Mouse (Mus musculus) brain, embryonic 18.5 days (tissue): ENCODE results near the gene Taar8a.
"Not testable (repeated sequence)": the region's sequence is repeated elsewhere in the genome, so short reads cannot be mapped to it uniquely, and the experiment has no call there.

Source experiments
- DNase-seq: peaks from one replicate; pipeline ENCODE4 v3.0.0-alpha.2; 2012; ENCODE audit warnings: low read depth, low spot score

The Taar8a gene

GRCm38 (mm10) chr10:24076200-24076599 is at the start of gene Taar8a:
Gene Taar8a (plus strand): TSS chr10:24076500.
- not testable (repeated sequence) for DNase-seq

DNA sequence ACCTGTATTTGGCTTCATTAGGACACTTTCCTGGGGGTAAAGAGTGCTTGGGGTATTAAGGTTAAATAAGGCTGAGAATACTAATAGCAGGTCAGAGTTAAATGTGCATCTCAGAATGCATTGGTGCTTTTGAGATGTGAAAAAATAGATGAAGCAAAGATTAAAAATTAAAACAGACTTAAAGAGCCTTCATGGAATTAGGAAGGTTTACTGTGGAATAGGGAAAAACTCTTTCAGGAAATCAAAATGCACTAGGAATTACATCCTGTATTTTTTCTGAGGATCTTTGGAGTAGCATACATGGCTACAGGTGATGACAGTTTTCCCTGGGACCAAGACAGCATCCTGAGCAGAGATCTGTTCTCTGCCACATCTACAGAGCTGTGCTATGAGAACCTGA is 49.4 kb upstream of the Taar8a start, which contains the start of gene Taar7d:
Gene Taar7d, plus strand, starts transcription at position 301 of the 400 bp plus-strand sequence.
- DNase-seq, result no peak

DNA sequence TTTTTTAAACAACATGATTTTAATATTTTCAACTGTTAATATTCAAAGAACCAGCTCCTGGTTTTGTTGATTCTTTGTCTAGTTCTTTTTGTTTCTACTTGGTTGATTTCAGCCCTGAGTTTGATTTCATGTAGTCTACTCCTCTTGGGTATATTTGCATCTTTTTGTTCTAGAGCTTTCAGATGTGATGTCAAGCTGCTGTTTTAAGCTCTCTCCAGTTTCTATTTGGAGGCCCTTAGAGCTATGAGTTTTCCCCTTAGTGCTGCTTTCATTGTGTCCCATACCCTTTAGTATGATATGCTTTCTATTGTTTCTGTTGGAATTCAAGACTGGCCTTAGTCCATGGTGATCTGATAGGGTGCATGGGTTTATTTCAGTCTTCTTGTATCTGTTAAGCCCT is 45.0 kb upstream of the Taar8a start:
- DNase-seq, result no peak

- no peak for DNase-seq
These were observed 39.0 kb upstream of the Taar8a start, which contains the start of gene Taar7e for GRCm38 (mm10) chr10:24037314-24037713. Gene Taar7e (plus strand): TSS chr10:24037614.

- no peak for DNase-seq
These were observed 36.0 kb upstream of the Taar8a start for GRCm38 (mm10) chr10:24040120-24040869.

- no peak for DNase-seq
These were observed 27.1 kb upstream of the Taar8a start, which contains the start of gene Taar7f for GRCm38 (mm10) chr10:24049210-24049609. Gene Taar7f (plus strand): TSS chr10:24049510.

DNA sequence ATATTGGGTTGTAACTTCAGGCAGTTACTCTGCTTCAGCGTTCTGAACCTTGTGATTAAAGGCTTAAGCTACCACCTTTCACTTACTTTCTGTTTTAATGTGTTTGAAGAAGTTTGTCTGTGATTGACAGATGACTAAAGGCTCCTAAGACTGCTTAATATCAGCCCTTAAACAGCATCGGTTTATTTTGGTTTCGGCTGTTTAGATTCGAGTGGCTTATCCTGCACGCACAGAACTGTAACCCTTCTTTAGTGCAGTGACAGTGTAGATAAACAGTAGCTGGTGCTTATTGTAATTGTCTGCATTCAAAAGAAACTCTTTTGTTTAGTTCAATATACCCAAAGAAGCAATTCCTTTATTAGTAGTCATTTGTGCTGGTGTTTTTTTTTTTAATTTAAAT is 24.3 kb upstream of the Taar8a start:
- no peak for DNase-seq

DNA sequence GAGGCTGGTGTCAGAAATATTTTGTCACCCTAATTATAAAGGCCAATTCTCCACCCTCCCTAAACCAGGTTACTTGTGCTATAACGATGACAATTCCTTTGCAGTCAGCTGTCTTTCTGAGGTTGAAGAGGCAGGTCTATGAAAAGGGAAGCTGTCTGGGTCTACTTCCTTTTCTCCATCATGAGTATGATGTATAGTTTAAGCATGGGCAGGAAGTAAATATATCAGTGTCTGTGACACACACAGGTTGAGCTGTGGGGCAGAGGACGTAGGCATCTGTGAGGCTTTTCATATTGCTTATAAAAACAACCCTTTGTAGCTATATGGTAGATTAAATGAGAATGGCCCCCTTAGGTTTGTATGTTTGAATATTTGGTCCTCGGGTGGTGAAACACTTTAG is 17.3 kb upstream of the Taar8a start:
- no peak for DNase-seq

DNA sequence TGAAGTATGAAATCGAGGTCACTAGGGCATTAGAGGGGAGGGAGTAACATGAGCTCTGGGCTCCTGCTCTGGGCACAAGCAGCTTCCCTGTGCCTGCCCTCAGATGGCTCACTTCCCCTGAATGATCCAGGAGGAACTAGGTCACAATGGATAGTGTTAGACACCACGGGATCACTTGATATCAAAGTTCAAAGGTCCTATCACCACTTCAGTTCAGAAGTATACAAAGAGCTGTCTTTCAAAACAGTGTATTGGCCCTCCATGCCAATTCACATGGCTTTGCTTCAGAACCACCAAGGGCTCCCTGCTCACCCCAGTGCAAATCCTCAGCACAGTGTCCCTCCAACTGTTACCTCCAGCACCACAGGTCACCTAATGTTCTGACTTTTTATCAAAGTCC is 1.5 kb upstream of the Taar8a start:
- not testable (repeated sequence) for DNase-seq

DNA sequence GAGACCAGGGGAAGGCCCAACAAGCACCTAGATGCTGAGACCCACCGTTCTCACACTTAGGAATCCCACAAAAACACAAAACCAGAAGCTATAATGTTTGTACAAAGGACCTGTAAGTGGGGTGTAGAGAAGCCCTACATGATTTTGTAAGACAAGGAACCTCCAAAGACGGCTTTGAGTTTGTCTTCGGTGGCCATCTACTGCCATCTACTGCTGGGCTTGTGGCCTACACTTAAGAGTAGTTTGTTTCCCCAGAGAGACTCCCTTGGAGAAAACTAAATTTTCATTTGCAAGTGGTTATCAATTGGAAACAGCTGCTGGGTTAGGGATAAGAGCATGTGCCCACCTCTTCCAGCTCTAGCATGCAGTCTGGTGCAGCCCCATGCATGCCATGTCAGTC is 3.9 kb downstream of the Taar8a start:
- peak; percentile 8 for DNase-seq

DNA sequence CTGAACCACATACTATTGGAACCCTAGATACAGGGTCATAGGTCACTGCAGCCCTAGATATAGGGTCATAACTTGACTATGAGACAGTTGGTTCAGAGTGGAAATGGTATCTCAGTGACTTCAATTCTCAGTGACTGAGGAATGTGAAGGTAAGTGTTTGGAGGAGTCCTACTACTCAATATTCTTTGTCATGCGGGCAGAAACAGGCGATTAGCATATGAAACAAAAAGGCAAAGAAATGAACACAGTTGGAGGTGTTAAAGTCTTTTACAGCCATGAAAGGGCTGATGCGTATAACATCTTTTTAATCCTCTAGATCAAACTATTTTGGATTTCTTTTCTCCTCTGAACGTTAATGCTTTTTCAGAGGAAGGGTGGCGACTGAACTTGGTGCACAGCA is 9.6 kb downstream of the Taar8a start:
- no peak for DNase-seq

GRCm38 (mm10) chr10:24086555-24086954 is 10.3 kb downstream of the Taar8a start:
- no peak for DNase-seq

- no peak for DNase-seq
These were observed 10.9 kb downstream of the Taar8a start for GRCm38 (mm10) chr10:24087168-24087567.

DNA sequence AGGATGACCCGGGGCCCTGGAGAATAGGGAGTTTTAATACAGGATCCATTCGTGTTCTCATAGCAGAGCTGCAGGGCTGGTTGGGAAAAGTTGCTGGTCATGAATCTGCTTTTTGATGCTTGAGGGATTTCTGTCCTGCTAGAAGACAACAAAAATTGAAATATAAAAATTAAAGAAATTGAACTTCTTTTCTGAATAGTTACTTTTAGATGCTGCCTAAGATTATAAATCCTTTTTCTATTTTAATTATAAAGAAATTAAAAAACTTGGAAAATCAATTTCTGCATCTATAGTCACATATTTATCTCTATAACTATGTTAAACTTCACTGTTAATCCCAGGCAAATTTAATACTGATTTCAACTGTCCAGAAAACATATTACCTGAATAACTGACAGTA is 15.9 kb downstream of the Taar8a start, which contains the start of gene Taar8b:
Gene Taar8b, minus strand, starts transcription at position 101 of the 400 bp plus-strand sequence.
- DNase-seq, result no peak

- DNase-seq, result not testable (repeated sequence)
These were observed 20.7 kb downstream of the Taar8a start for GRCm38 (mm10) chr10:24097010-24097409.

- not testable (repeated sequence) for DNase-seq
These were observed 25.5 kb downstream of the Taar8a start, which contains the start of gene Taar8c for GRCm38 (mm10) chr10:24101812-24102211. Gene Taar8c (minus strand): TSS chr10:24101912.

GRCm38 (mm10) chr10:24103299-24103698 is 27.0 kb downstream of the Taar8a start:
- DNase-seq, result not testable (repeated sequence)

- no peak for DNase-seq
These were observed 31.4 kb downstream of the Taar8a start for GRCm38 (mm10) chr10:24107747-24108146.

DNA sequence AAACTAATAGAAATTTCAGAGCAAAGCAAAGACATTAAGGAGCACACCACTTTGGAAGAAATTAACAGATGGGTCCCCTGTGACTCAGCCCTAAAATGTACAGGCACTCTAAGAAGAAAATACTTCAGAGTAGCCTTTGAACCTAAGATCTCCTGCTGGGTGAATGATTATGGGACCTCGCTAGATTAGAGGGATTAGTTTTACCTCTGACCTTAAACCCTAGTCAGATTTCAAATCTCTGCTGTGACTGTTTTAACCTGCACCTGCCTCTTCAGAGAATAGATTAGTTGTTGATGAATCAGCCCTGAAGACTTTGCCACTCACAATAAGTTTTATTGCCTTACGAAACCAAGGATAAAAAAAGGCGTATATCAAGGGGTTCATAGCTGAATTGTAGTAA is 31.9 kb downstream of the Taar8a start:
- DNase-seq, result no peak

- DNase-seq, result not testable (repeated sequence)
These were observed 33.1 kb downstream of the Taar8a start, which contains the start of gene Taar9 for GRCm38 (mm10) chr10:24109434-24109833. Gene Taar9 (minus strand): TSS chr10:24109534.

- peak; percentile 8 for DNase-seq
These were observed 34.9 kb downstream of the Taar8a start for GRCm38 (mm10) chr10:24111116-24111778.
